ENCODE assay signal across 8 mouse cellular contexts in genomic region chr11:62549782-62550181, GRCm38 (mm10). TPM values are rescaled to one million over a fixed set of nuclear protein-coding genes. Genes with fewer than 3 reads are reported as not detected.
A peak's percentile ranks its signal among the peaks of the same experiment; 100 is the strongest.
DNase-seq lines count a peak whose midpoint lies in the region; ATAC-seq and TF ChIP-seq lines count a peak whose summit lies in the region.

No protein-coding gene starts in this region.

- H3K4me1 ChIP-seq in E14TG2a.4 (replicated peaks; ENCODE audit: low read depth, low read length): peaks cover 36% of the 10 kb centered on the region
- peaks cover 3% of the 10 kb centered on the region for H3K4me1 ChIP-seq in embryonic fibroblast, embryonic 13.5 days (ENCODE audit: control insufficient read depth, insufficient read depth, low read length)
- H3K4me1 ChIP-seq in heart, embryonic 13.5 days: peaks cover 26% of the 10 kb centered on the region
- peaks cover 19% of the 10 kb centered on the region; the same call in 1 of the 2 replicates for H3K4me1 ChIP-seq in kidney, postnatal 0 days (replicated peaks; ENCODE audit: insufficient read depth, low read length)
- H3K4me1 ChIP-seq in liver, embryonic 13.5 days (replicated peaks): peaks cover 35% of the 10 kb centered on the region

- 0 out of 2 replicates have a peak, but pooled peaks have one; percentile 44 for ATAC-seq in heart, embryonic 13.5 days (ENCODE audit: extremely low read depth, insufficient number of reproducible peaks, low FRiP score, low TSS enrichment)
- ATAC-seq in kidney, postnatal 0 days (replicated peaks; ENCODE audit: low FRiP score, low read depth): no peak
- peak; percentile 41 for ATAC-seq in liver, embryonic 13.5 days (ENCODE audit: low read depth)

- peak overlapping the region; percentile 98 for H3K9ac ChIP-seq in heart, embryonic 13.5 days
- H3K9ac ChIP-seq in kidney, postnatal 0 days (ENCODE audit: low read depth, low read length): peak overlapping the region; percentile 95
- peak overlapping the region; percentile 90 for H3K9ac ChIP-seq in liver, embryonic 13.5 days

- H3K36me3 ChIP-seq in E14TG2a.4 (ENCODE audit: insufficient read depth, low read length): peaks cover 22% of the 10 kb centered on the region
- H3K36me3 ChIP-seq in heart, embryonic 13.5 days: peaks cover 19% of the 10 kb centered on the region
- peaks cover 9% of the 10 kb centered on the region; the same call in 1 of the 2 replicates for H3K36me3 ChIP-seq in kidney, postnatal 0 days (ENCODE audit: insufficient read depth, low read length)
- H3K36me3 ChIP-seq in liver, embryonic 13.5 days: peaks cover 22% of the 10 kb centered on the region

- peak; percentile 91 for DNase-seq in adrenal gland, postnatal 14 days
- peak; percentile 82 for DNase-seq in kidney, postnatal 0 days (ENCODE audit: low spot score)
- peak; percentile 40 for DNase-seq in liver, embryonic 13.5 days
- DNase-seq in naive thymus-derived CD4-positive, alpha-beta T cell, adult 2 months (ENCODE audit: low read depth): peak; percentile 68
- DNase-seq in urinary bladder, postnatal 4 days (ENCODE audit: low spot score in 2 of 2): peak; percentile 65 to 70

- peak overlapping the region; percentile 94 for H3K27ac ChIP-seq in embryonic fibroblast, embryonic 13.5 days (ENCODE audit: insufficient read depth, low read length)
- peak overlapping the region; percentile 98 for H3K27ac ChIP-seq in heart, embryonic 13.5 days (replicated peaks)
- H3K27ac ChIP-seq in kidney, postnatal 0 days: peak overlapping the region; percentile 99
- peak overlapping the region; percentile 98 for H3K27ac ChIP-seq in liver, embryonic 13.5 days

- H3K9me3 ChIP-seq in E14TG2a.4 (ENCODE audit: low read length): no peaks in the 10 kb centered on the region
- H3K9me3 ChIP-seq in heart, embryonic 13.5 days: no peaks in the 10 kb centered on the region
- H3K9me3 ChIP-seq in kidney, postnatal 0 days (replicated peaks; ENCODE audit: low read length): no peaks in the 10 kb centered on the region
- H3K9me3 ChIP-seq in liver, embryonic 13.5 days (replicated peaks): no peaks in the 10 kb centered on the region

- no peak for TF ChIP-seq CTCF in E14TG2a.4 (conservative IDR thresholded peaks at IDR 0.05; ENCODE audit: low read length)
- no peak for TF ChIP-seq CTCF in embryonic fibroblast, embryonic 13.5 days (IDR thresholded peaks at IDR 0.05; ENCODE audit: borderline replicate concordance, insufficient read depth, low read length)
- TF ChIP-seq CTCF in kidney, postnatal 0 days (IDR thresholded peaks at IDR 0.05; ENCODE audit: low read depth): no peak

- peak overlapping the region; percentile 90 for H3K4me3 ChIP-seq in E14TG2a.4 (replicated peaks; ENCODE audit: low read length)
- H3K4me3 ChIP-seq in embryonic fibroblast, embryonic 13.5 days (ENCODE audit: insufficient read depth, low read length): peak overlapping the region; percentile 57; the same call in 1 of the 2 replicates
- H3K4me3 ChIP-seq in heart, embryonic 13.5 days: peak overlapping the region; percentile 84
- peak overlapping the region; percentile 41 for H3K4me3 ChIP-seq in kidney, postnatal 0 days (replicated peaks; ENCODE audit: low read depth, low read length)
- peak overlapping the region; percentile 78 for H3K4me3 ChIP-seq in liver, embryonic 13.5 days (replicated peaks)

- no peak for TF ChIP-seq POLR2A in embryonic fibroblast, embryonic 13.5 days (IDR thresholded peaks at IDR 0.05; ENCODE audit: low read depth, low read length)

- H3K27me3 ChIP-seq in E14TG2a.4 (ENCODE audit: insufficient read depth, low read length): no peaks in the 10 kb centered on the region
- no peaks in the 10 kb centered on the region for H3K27me3 ChIP-seq in heart, embryonic 13.5 days (replicated peaks)
- no peaks in the 10 kb centered on the region for H3K27me3 ChIP-seq in kidney, postnatal 0 days (ENCODE audit: insufficient read depth, low read length)
- H3K27me3 ChIP-seq in liver, embryonic 13.5 days: no peaks in the 10 kb centered on the region

- H3K4me2 ChIP-seq in heart, embryonic 13.5 days: peak overlapping the region; percentile 93
- peak overlapping the region; percentile 95 for H3K4me2 ChIP-seq in kidney, postnatal 0 days (ENCODE audit: low read length)
- peak overlapping the region; percentile 99 for H3K4me2 ChIP-seq in liver, embryonic 13.5 days

- 12% methylated on average over 5 of the region's 5 CpGs for WGBS in heart, embryonic 13.5 days
- 8% methylated on average over 5 of the region's 5 CpGs for WGBS in kidney, postnatal 0 days
- WGBS in liver, embryonic 13.5 days (ENCODE audit: insufficient replicate concordance): 19% methylated on average over 5 of the region's 5 CpGs

RNA-seq across cellular contexts. Expression of gene Ubb, which starts 1.2 kb away (rescaled TPM):
- 1,185 and 1,189 TPM in 2 replicates for total RNA-seq in adrenal gland, postnatal 14 days (2021)
- 493 and 593 TPM in 2 replicates for polyA plus RNA-seq in embryonic fibroblast, embryonic 13.5 days (2011; ENCODE audit: insufficient read length, low read depth, missing spikeins)
- polyA plus RNA-seq in heart, embryonic 13.5 days (2015; fragmentation: Nextera tagmentation; extraction: Ambion mirVana): 2,701 and 2,883 TPM in 2 replicates
- polyA plus RNA-seq in kidney, postnatal 0 days (2015; fragmentation: Nextera tagmentation; extraction: Ambion mirVana): 2,759 and 3,018 TPM in 2 replicates
- polyA plus RNA-seq in liver, embryonic 13.5 days (2015; fragmentation: Nextera tagmentation; extraction: Ambion mirVana): 1,519 and 1,558 TPM in 2 replicates

RNA-seq across cellular contexts. Expression of gene Cenpv, which starts 10.7 kb away (rescaled TPM):
- total RNA-seq in adrenal gland, postnatal 14 days (2021): 40.5 and 50.7 TPM in 2 replicates
- polyA plus RNA-seq in embryonic fibroblast, embryonic 13.5 days (2011; ENCODE audit: insufficient read length, low read depth, missing spikeins): 6.3 and 7.3 TPM in 2 replicates
- 16.4 and 16.7 TPM in 2 replicates for polyA plus RNA-seq in heart, embryonic 13.5 days (2015; fragmentation: Nextera tagmentation; extraction: Ambion mirVana)
- 17.1 and 17.6 TPM in 2 replicates for polyA plus RNA-seq in kidney, postnatal 0 days (2015; fragmentation: Nextera tagmentation; extraction: Ambion mirVana)
- polyA plus RNA-seq in liver, embryonic 13.5 days (2015; fragmentation: Nextera tagmentation; extraction: Ambion mirVana): 17.8 and 19.6 TPM in 2 replicates

RNA-seq across cellular contexts. Expression of gene Trpv2, which starts 24.5 kb away (rescaled TPM):
- total RNA-seq in adrenal gland, postnatal 14 days (2021): 3.8 and 5.1 TPM in 2 replicates
- polyA plus RNA-seq in embryonic fibroblast, embryonic 13.5 days (2011; ENCODE audit: insufficient read length, low read depth, missing spikeins): 9.6 and 11.4 TPM in 2 replicates
- polyA plus RNA-seq in heart, embryonic 13.5 days (2015; fragmentation: Nextera tagmentation; extraction: Ambion mirVana): 3.4 and 4.7 TPM in 2 replicates
- polyA plus RNA-seq in kidney, postnatal 0 days (2015; fragmentation: Nextera tagmentation; extraction: Ambion mirVana): 1.7 and 2.4 TPM in 2 replicates
- 6.6 and 7.2 TPM in 2 replicates for polyA plus RNA-seq in liver, embryonic 13.5 days (2015; fragmentation: Nextera tagmentation; extraction: Ambion mirVana)

Comparison
In these comparisons a context has a peak if more than half of its experiments do, and no peak if none do; other contexts are left out.
1. DNase-seq: peak in every context shown above with its lines; median percentile 91 in adrenal gland, postnatal 14 days; 82 in kidney, postnatal 0 days; 68 in naive thymus-derived CD4-positive, alpha-beta T cell, adult 2 months; 68 in urinary bladder, postnatal 4 days; 40 in liver, embryonic 13.5 days.